Mouse (Mus musculus): ENCODE measurements around the gene Parn.

Gene Parn

GRCm38 (mm10) chr16:13621745-13622507 is 46.0 kb downstream of the Parn start:
- DNase-seq (ENCODE audit: low spot score in 2 of 2): no peak

- no peak for DNase-seq (ENCODE audit: low spot score in 2 of 2)
These were observed 47.8 kb downstream of the Parn start for GRCm38 (mm10) chr16:13620194-13620593.

GRCm38 (mm10) chr16:13615276-13615675 is 52.7 kb downstream of the Parn start:
- no peak for DNase-seq (ENCODE audit: low spot score in 2 of 2)

- DNase-seq (ENCODE audit: low spot score in 2 of 2): no peak
These were observed 55.4 kb downstream of the Parn start for GRCm38 (mm10) chr16:13612571-13612970.

GRCm38 (mm10) chr16:13612058-13612457 is 55.9 kb downstream of the Parn start:
- no peak for DNase-seq (ENCODE audit: low spot score in 2 of 2)

GRCm38 (mm10) chr16:13611399-13611798 is 56.6 kb downstream of the Parn start:
- no peak for DNase-seq (ENCODE audit: low spot score in 2 of 2)

- DNase-seq (ENCODE audit: low spot score in 2 of 2): no peak
These were observed 57.0 kb downstream of the Parn start for GRCm38 (mm10) chr16:13610951-13611381.

- DNase-seq (ENCODE audit: low spot score in 2 of 2): no peak
These were observed 59.3 kb downstream of the Parn start for GRCm38 (mm10) chr16:13608705-13609085.

- no peak for DNase-seq (ENCODE audit: low spot score in 2 of 2)
These were observed 59.8 kb downstream of the Parn start for GRCm38 (mm10) chr16:13607987-13608704.

GRCm38 (mm10) chr16:13602779-13603178 is 65.2 kb downstream of the Parn start:
- DNase-seq (ENCODE audit: low spot score in 2 of 2): no peak

- DNase-seq (ENCODE audit: low spot score in 2 of 2): no peak
These were observed 78.9 kb downstream of the Parn start for GRCm38 (mm10) chr16:13589049-13589408.

- no peak for DNase-seq (ENCODE audit: low spot score in 2 of 2)
These were observed 79.6 kb downstream of the Parn start for GRCm38 (mm10) chr16:13588182-13589048.

- DNase-seq (ENCODE audit: low spot score in 2 of 2): no peak
These were observed 82.7 kb downstream of the Parn start for GRCm38 (mm10) chr16:13585234-13585633.

- DNase-seq (ENCODE audit: low spot score in 2 of 2): no peak
These were observed 87.2 kb downstream of the Parn start for GRCm38 (mm10) chr16:13580784-13581183.

- no peak for DNase-seq (ENCODE audit: low spot score in 2 of 2)
These were observed 88.0 kb downstream of the Parn start for GRCm38 (mm10) chr16:13580016-13580415.

- DNase-seq (ENCODE audit: low spot score in 2 of 2): no peak
These were observed 92.7 kb downstream of the Parn start for GRCm38 (mm10) chr16:13575306-13575705.

- no peak for DNase-seq (ENCODE audit: low spot score in 2 of 2)
These were observed 99.7 kb downstream of the Parn start for GRCm38 (mm10) chr16:13568280-13568679.

GRCm38 (mm10) chr16:13567614-13568013 is 100.4 kb downstream of the Parn start:
- no peak for DNase-seq (ENCODE audit: low spot score in 2 of 2)

GRCm38 (mm10) chr16:13566351-13566750 is 101.6 kb downstream of the Parn start:
- no peak for DNase-seq (ENCODE audit: low spot score in 2 of 2)

- no peak for DNase-seq (ENCODE audit: low spot score in 2 of 2)
These were observed 102.7 kb downstream of the Parn start for GRCm38 (mm10) chr16:13565291-13565690.

- no peak for DNase-seq (ENCODE audit: low spot score in 2 of 2)
These were observed 110.2 kb downstream of the Parn start for GRCm38 (mm10) chr16:13557784-13558183.

- DNase-seq (ENCODE audit: low spot score in 2 of 2): no peak
These were observed 111.0 kb downstream of the Parn start for GRCm38 (mm10) chr16:13556954-13557470.
